Mouse (Mus musculus) testis, adult 2 months (tissue): ENCODE measurements around the gene Saa2.

Experiments
- CTCF ChIP-seq: fragments of 200-500 bp; IDR thresholded peaks from 2 replicates; pipeline ENCODE4 v1.5.1; 2012; ENCODE audit warnings: low read depth, mild to moderate bottlenecking, inconsistent platforms, low read length, moderate library complexity; ENCODE audit not compliant: control insufficient read depth, insufficient read depth, insufficient replicate concordance
- POLR2A ChIP-seq: fragments of 200-500 bp; IDR thresholded peaks from 2 replicates; pipeline ENCODE4 v1.6.1; 2012; ENCODE audit warnings: low read depth, mild to moderate bottlenecking, inconsistent platforms, low read length, moderate library complexity; ENCODE audit not compliant: control insufficient read depth

GRCm38 (mm10) chr7:46789177-46789849 is 37.7 kb downstream of the Saa2 start:
- TF ChIP-seq CTCF (no peak), POLR2A (no peak)
